Mouse (Mus musculus) frontal cortex, postnatal 25 days (tissue): ENCODE data around the gene Pts.

ENCODE experiments used
- DNase-seq, 2 experiments: peaks; one replicate each; pipeline ENCODE4 v3.0.0; 2022; ENCODE audit warnings: low spot score in 2 of 2

Gene Pts

DNA sequence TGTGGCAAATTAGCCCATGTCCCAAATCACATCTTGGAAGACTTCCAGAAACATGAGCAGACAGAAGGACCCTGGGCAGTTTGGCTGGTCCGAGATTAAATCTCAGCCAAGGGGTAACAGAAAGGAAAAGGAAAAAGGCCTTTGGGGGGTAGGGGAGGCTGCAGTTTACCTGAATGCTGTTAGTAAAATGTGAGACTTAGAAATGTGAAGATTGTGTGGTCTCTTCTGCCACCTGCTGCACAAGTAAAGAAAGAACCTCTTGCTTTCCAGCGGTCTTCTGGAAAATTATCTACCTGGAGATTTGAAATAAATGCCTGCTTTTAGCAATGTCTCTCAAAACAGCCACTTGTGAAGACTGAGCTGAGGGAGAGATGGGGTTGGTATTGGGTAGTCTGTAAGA, 2.4 kb upstream of the Pts start:
- no peak for DNase-seq

- no peak for DNase-seq
These were observed 664 bp downstream of the Pts start for GRCm38 (mm10) chr9:50527860-50528259.

- DNase-seq = no peak
These were observed 2.9 kb downstream of the Pts start for GRCm38 (mm10) chr9:50525585-50525984.

DNA sequence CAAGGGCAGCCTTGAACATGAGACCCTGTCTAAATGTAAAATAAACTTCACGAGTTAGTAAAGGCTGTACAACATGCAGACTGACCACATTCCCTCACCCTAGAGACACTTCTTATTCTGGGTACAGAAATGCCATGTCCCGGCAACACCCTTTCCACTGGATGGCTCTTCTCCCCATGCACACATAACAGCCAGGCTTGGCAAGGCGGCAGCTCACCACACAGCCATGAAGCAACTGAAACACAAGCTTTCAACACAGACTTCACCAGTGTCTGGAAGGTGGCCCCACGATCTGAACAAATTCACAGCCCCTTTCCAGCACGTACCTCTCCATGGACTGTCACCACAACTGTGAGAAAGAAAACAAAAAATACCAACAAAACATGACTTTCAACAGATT, 3.6 kb downstream of the Pts start:
- DNase-seq = no peak

- DNase-seq = no peak
These were observed 6.0 kb downstream of the Pts start for GRCm38 (mm10) chr9:50522574-50522973.

- DNase-seq = no peak
These were observed 7.0 kb downstream of the Pts start for GRCm38 (mm10) chr9:50521562-50521961.

GRCm38 (mm10) chr9:50520748-50521147, 7.8 kb downstream of the Pts start:
- no peak for DNase-seq

DNA sequence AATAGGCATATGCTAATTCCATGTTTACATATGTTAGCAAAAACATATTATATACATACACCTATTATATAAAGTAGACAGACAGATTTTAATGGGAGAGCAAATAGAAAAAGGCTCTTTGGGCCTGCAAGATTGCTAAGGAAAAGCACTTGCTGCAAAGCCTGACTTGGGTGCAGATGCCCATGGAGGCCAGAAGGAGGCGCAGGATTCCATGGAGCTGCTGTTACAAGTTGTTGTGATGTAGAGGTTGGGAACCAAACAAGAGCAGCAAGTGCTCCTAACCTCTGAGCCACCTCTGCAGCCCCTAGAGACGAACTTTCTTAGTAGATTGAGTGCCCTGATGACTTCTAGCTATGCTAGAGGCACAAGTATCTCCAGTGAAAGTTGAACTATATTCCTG, 9.7 kb downstream of the Pts start:
- no peak for DNase-seq

- DNase-seq = no peak
These were observed 13.1 kb downstream of the Pts start for GRCm38 (mm10) chr9:50515462-50515861.

GRCm38 (mm10) chr9:50507570-50507969, 21.0 kb downstream of the Pts start:
- no peak for DNase-seq

GRCm38 (mm10) chr9:50505405-50505804, 23.1 kb downstream of the Pts start:
- no peak for DNase-seq

DNA sequence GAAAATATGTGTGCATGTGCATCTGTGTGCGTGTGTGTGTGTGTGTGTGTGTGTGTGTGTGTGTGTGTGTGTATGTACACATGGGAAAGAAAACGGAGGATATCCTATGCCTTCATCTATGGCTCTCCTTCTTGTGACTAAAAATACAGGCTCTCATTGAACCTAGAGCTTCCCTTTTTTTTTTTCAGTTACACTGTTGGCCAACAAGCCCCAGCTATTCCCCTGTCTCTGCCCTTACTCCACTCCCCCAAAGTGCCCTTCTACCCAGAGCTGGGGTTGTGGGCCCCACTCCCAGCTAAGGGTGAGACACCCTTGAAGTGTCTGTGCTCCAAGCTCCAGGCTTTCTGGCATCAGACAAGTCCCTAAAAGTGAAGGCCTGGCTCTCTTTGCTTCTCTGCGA, 25.6 kb downstream of the Pts start:
- no peak for DNase-seq

- DNase-seq = no peak
These were observed 27.5 kb downstream of the Pts start for GRCm38 (mm10) chr9:50500974-50501501.

DNA sequence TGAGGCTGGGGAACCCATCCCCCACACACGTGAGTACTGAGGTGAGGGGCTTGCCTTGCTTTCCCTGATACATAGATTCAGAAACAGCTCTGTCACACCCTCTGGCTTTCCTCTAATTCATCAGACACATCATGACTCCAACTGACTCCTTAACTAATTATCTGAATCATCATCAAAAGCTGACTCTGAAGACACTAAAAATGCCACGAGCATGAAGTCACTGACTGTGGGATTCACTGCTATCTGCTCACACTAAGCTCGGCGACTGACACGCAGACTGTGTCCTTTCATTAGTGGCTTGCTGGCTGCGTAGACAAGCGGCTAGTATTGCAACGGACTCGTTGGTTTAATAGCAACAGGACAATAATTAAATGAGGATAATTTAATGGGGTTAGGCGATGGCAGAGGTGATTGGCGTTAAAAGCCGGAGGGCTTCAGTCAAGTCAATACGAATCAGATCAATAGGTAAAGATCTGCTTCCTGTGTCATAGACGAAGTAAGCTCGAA, 28.0 kb downstream of the Pts start:
- no peak for DNase-seq

DNA sequence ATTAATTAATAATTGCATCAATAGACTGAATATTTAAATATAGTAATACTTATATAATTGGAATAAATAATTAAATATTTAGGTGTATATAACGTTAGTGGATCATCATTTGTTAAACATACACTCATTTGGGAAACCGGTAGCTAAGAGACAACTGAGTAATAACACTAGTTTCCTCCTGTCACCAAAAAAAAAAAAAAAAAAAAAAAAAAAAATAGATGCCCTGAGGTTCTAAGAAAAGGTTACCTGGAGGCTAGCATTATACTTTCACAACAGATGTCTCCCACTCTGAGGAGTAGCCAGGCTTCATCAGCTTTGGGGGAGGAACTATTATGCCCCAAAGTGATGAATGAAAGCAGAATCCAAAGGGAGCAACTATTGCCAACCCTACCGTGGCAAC, 28.7 kb downstream of the Pts start:
- DNase-seq = no peak

- no peak for DNase-seq
These were observed 29.7 kb downstream of the Pts start for GRCm38 (mm10) chr9:50498815-50499214.

GRCm38 (mm10) chr9:50497536-50497935, 31.0 kb downstream of the Pts start:
- DNase-seq = no peak

DNA sequence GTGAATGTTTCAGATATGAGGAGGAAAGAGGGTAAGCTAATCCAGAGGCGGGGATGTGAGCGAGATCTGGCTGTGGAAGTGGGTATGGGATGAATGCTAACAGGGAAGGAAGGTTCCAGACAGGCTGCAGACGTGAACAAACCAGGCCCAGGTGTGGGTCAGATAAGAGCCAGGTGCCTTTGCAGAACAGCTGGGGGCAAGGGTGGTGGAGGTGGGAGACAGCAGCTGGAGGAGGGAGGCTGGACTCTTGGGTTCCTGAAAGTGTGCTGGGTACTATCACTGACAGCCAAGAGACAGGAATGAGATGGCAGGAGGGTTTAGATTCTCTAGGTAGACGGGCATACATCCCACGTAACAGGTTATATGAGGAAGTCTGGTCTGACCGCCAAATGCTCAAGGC, 31.4 kb downstream of the Pts start:
- no peak for DNase-seq

GRCm38 (mm10) chr9:50496546-50496945, 32.0 kb downstream of the Pts start:
- DNase-seq = no peak

DNA sequence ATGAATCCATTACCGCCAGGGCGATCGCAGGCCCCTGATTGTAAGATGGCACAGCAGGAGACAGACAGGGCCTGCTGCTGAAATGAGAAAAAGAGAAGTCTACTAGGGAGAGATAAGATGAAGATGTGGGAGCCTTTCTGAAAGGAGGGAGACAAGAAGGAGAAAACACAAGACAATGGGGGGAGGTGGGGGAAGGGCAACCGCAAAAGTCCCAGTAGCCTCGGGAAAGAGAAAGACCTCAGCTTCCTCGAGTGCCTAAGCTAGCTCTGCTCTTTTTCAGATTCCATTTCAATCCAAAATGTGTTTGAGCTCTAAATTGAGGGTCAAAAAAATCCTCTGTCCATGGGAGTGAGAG, 32.4 kb downstream of the Pts start:
- DNase-seq = no peak

DNA sequence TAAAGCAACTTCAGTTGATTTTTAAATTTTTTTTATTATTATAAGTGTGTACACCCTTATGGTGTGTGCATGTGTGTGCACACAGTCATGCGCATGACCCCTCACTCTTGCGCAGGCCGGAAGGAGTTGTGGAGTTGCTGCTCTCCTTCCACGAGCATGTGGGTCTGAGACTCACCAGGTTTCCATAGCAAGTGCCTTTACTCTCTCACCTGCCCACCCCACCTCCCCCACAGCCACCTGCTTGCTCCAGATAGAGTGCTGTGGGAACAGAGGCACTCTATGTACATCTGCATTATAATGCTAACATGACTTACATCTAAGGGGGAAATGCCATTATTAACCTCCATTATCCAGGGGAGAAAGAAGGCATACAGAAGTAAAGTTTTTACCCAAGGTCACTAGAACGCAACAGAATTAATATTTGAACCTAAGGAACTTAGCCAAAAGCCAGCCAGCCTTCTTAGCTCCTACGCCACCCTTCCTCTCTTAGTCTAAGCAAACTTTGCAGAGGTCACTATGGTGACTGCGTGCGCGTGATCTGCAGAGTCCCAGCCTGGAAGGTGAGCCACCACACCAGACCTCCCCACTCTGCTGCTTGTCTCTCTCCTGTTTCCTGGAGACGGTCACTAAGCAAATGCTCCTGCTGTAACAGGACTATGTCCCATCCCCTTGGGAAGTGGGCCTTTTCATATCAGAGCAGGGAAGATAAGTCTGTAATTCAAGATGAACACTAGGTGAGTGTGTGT, 32.9 kb downstream of the Pts start:
- no peak for DNase-seq

GRCm38 (mm10) chr9:50494311-50494710, 34.2 kb downstream of the Pts start, which contains the start of gene Plet1:
Gene Plet1, plus strand, starts transcription at chr9:50494525.
- no peak for DNase-seq

- no peak for DNase-seq
These were observed 34.7 kb downstream of the Pts start for GRCm38 (mm10) chr9:50493777-50494176.
